Mouse (Mus musculus): Measurements from ENCODE around the gene Anxa11.
"Not testable (repeated sequence)": the region's sequence is repeated elsewhere in the genome, so short reads cannot be mapped to it uniquely, and the experiment has no call there.

Anxa11 gene

GRCm38 (mm10) chr14:25841991-25842687 lies at the start of gene Anxa11:
Gene Anxa11 (plus strand): TSS chr14:25842156.
- DNase-seq: peak; percentile 93

GRCm38 (mm10) chr14:25794331-25794730 lies 47.6 kb upstream of the Anxa11 start:
- no peak for DNase-seq

- DNase-seq: no peak
Observed at GRCm38 (mm10) chr14:25795067-25795466, 46.9 kb upstream of the Anxa11 start.

GRCm38 (mm10) chr14:25795561-25796174 lies 46.3 kb upstream of the Anxa11 start:
- peak; percentile 70 for DNase-seq

- DNase-seq: no peak
Observed at GRCm38 (mm10) chr14:25796619-25797018, 45.3 kb upstream of the Anxa11 start.

- DNase-seq: peak; percentile 91
Observed at GRCm38 (mm10) chr14:25800166-25800960, 41.6 kb upstream of the Anxa11 start.

GRCm38 (mm10) chr14:25802511-25802910 lies 39.4 kb upstream of the Anxa11 start:
- no peak for DNase-seq

- DNase-seq: no peak
Observed at GRCm38 (mm10) chr14:25803246-25803809, 38.6 kb upstream of the Anxa11 start.

GRCm38 (mm10) chr14:25805871-25806270 lies 36.1 kb upstream of the Anxa11 start:
- no peak for DNase-seq

- no peak for DNase-seq
Observed at GRCm38 (mm10) chr14:25806561-25806960, 35.4 kb upstream of the Anxa11 start.

- DNase-seq: not testable (repeated sequence)
Observed at GRCm38 (mm10) chr14:25811026-25811425, 30.9 kb upstream of the Anxa11 start.

GRCm38 (mm10) chr14:25814140-25814539 lies 27.8 kb upstream of the Anxa11 start:
- DNase-seq: no peak

- peak; percentile 82 for DNase-seq
Observed at GRCm38 (mm10) chr14:25816416-25816815, 25.5 kb upstream of the Anxa11 start.

- DNase-seq: no peak
Observed at GRCm38 (mm10) chr14:25822584-25822983, 19.4 kb upstream of the Anxa11 start.

GRCm38 (mm10) chr14:25824995-25825394 lies 17.0 kb upstream of the Anxa11 start:
- DNase-seq: no peak

GRCm38 (mm10) chr14:25825880-25826626 lies 15.9 kb upstream of the Anxa11 start:
- DNase-seq: no peak

GRCm38 (mm10) chr14:25826866-25827265 lies 15.1 kb upstream of the Anxa11 start:
- no peak for DNase-seq

- DNase-seq: no peak
Observed at GRCm38 (mm10) chr14:25831332-25831731, 10.6 kb upstream of the Anxa11 start.

- DNase-seq: peak; percentile 80
Observed at GRCm38 (mm10) chr14:25832301-25832700, 9.7 kb upstream of the Anxa11 start.

- no peak for DNase-seq
Observed at GRCm38 (mm10) chr14:25838411-25838810, 3.5 kb upstream of the Anxa11 start.

GRCm38 (mm10) chr14:25839791-25840190 lies 2.2 kb upstream of the Anxa11 start:
- no peak for DNase-seq

GRCm38 (mm10) chr14:25840961-25841360 lies 995 bp upstream of the Anxa11 start:
- no peak for DNase-seq

- no peak for DNase-seq
Observed at GRCm38 (mm10) chr14:25841579-25841978, 377 bp upstream of the Anxa11 start.

Data from lung, postnatal 36 days (tissue).